Mouse (Mus musculus) erythroid progenitor cell, adult 5-6 weeks (primary cell): ENCODE measurements around the gene Lsm8. TPM values are rescaled to one million over a fixed set of nuclear protein-coding genes. Genes with fewer than 3 reads are reported as not detected.
"Not testable (repeated sequence)": the region's sequence is repeated elsewhere in the genome, so short reads cannot be mapped to it uniquely, and the experiment has no call there.

Experiments used
- ATAC-seq: replicated peaks from 2 replicates; pipeline ENCODE4 v1.8.0; 2016; ENCODE audit warnings: moderate number of reproducible peaks, mild to moderate bottlenecking, moderate TSS enrichment, inconsistent platforms; ENCODE audit not compliant: poor library complexity, low FRiP score, severe bottlenecking
- total RNA-seq, 2 experiments: library from RNA; stranded (forward) in 1 of 2; stranded (reverse) in 1 of 2; fragments of 150-400 nt in 1 of 2; fragments of 186-747, 209-891 nt in 1 of 2; gene quantifications; 2 replicates each; pipeline versions ENCODE4 v1.2.3 to v1.2.4; 2015 to 2017; ENCODE audit warnings: low replicate concordance in 2 of 2

Gene Lsm8
- total RNA-seq (2015; ENCODE audit: low replicate concordance) (47.9 and 101 TPM in 2 replicates), total RNA-seq (2017; ENCODE audit: low replicate concordance) (25.0 and 49.9 TPM in 2 replicates)

GRCm38 (mm10) chr6:18848051-18848701 is at the start of gene Lsm8:
Lsm8 (plus strand) TSS chr6:18848579.
- ATAC-seq, result peak; percentile 100

GRCm38 (mm10) chr6:18800869-18801511 is 47.4 kb upstream of the Lsm8 start:
- no peak for ATAC-seq

GRCm38 (mm10) chr6:18812623-18813022 is 35.8 kb upstream of the Lsm8 start:
- ATAC-seq, result no peak

DNA sequence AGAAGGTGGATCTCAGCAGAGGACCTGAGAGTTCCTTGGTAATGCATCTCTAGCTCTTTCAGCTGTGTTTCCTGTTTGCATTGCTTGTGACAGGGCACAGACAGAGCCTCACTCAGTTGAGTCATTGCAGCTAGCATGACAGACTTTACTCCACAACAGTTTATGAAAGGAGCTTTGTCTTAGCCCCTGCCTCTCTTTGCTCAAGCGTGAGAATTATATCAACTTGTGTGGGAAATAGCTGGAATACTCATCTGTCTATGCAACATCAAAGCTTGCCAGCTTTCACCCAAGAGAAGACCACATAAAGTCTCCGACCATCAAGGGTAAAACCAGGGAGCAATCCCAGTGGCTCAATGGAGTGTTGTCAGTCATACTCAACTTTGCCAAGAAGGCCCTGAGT is 32.8 kb upstream of the Lsm8 start:
- no peak for ATAC-seq

- ATAC-seq, result no peak
These were observed 29.0 kb upstream of the Lsm8 start for GRCm38 (mm10) chr6:18819343-18819742.

GRCm38 (mm10) chr6:18820246-18820645 is 28.1 kb upstream of the Lsm8 start:
- ATAC-seq, result no peak

GRCm38 (mm10) chr6:18822812-18823211 is 25.6 kb upstream of the Lsm8 start:
- no peak for ATAC-seq

GRCm38 (mm10) chr6:18832958-18833357 is 15.4 kb upstream of the Lsm8 start:
- ATAC-seq, result no peak

DNA sequence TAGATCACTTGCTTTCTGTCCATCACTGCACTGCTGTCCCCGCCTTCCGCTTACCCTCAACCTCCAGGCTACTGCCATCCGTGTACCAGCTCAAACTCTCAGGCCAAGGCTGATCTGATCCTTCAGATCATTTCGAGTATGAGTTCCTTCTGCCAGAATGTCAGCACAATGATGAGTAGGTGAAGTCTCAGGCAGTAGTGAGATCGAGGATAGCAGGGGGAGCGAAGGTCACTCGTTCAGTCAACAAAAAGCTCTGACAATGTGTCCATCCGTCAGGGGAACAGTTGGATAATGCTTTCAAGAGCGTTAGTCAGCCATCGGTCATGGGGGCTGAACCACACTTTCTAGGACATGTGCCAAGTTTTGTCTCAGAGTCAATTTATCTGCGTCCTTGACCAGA is 3.9 kb upstream of the Lsm8 start:
- not testable (repeated sequence) for ATAC-seq

- ATAC-seq, result not testable (repeated sequence)
These were observed 2.8 kb upstream of the Lsm8 start for GRCm38 (mm10) chr6:18845571-18845970.

DNA sequence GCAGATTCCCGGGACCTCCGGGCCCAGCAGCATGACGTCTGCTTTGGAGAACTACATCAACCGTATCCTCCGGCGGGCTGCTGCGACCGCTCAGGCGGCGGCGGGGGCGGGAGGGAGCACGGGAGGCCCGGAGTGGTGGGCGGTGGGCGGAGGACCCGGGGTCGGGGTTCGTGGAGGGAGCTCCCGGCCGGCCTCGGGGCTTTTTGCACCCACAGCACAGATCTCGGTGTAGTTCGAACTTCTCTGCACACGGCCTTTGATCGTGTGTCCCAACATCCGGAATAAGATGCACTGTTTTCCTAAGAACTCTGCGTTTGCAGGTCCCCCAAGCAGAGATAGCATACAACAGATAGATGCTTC is 303 bp downstream of the Lsm8 start:
- 0 out of 2 replicates have a peak, but pooled peaks have one; percentile 18 for ATAC-seq

GRCm38 (mm10) chr6:18855323-18855722 is 6.9 kb downstream of the Lsm8 start:
- no peak for ATAC-seq

- ATAC-seq, result no peak
These were observed 8.2 kb downstream of the Lsm8 start for GRCm38 (mm10) chr6:18856487-18857078.

DNA sequence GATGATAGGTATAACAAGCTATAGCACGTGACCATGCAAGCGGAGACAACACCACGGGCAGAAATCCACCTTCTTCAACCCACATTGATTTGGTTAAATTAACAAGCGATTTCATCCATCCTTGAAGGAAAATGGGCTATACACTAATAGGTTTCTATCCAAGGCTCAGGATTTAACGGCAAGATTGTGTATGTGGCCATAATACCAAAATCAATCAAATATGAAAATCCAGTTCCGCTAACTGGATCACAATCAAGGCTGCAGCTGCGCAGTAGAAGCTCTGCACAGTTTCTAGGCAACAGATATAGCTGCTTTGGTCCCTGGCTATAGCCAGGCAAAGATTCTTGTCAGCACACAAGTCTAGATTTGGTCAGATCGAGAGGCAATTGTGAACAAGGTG is 17.6 kb downstream of the Lsm8 start, which contains the start of gene Ankrd7:
TSS of gene Ankrd7 (plus strand) at position 301 of the 400 bp plus-strand sequence.
- ATAC-seq, result no peak

DNA sequence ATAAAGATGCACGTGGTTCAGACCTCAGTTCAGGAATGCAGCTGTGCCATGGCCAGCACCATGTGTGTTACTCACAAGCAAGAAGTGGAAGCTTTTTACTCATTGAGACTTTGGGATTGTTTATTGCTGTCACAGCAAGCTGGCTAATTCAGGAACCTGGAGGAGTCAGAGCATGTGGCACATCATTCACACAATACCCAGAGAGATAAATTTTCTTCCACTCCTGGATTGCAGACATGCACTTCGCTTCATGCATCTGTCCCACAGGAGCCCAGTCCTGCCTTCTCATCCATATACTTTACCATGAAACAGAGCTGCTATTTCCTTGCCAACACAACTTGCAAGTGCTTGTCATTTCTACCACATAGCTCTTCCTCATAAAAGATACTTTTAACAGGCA is 40.7 kb downstream of the Lsm8 start:
- no peak for ATAC-seq

DNA sequence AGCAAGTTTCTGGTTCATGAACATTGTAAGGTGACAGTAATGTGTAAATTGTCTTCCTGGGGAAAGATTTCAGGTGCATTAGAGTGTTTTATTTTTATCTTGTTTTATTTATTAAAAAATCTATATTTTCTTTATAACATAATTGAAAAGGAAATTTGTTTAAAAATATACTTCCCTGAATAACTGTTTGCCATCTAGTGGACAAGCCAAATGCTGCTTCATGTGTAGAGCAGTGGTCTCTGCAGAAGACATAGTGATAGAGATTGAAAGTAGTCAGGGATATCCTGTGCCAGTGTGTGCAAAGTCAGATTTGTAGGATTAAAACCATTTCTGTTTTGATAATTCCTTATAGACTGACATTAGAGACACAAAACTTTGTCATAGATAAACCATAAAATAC is 45.8 kb downstream of the Lsm8 start:
- no peak for ATAC-seq

Other genes starting within 250 kb of the Lsm8 start
- gene Ankrd7, start 17.7 kb downstream of the Lsm8 start, total RNA-seq (2015; ENCODE audit: low replicate concordance), result not detected in 2 replicates
- not detected in 2 replicates for gene Ankrd7, start 17.7 kb downstream of the Lsm8 start, total RNA-seq (2017; ENCODE audit: low replicate concordance)